Mouse (Mus musculus) ES-Bruce4 (cell line): ENCODE measurements around the gene Tmem132d.

Experiments used
- CTCF ChIP-seq: IDR thresholded peaks from one replicate; pipeline ENCODE4 v1.8.1; 2011; ENCODE audit warnings: low read depth, low read length
- EP300 ChIP-seq: IDR thresholded peaks from 2 replicates; pipeline ENCODE4 v1.6.1; 2011; ENCODE audit warnings: low read depth, low read length; ENCODE audit not compliant: insufficient read depth
- POLR2A ChIP-seq: IDR thresholded peaks from one replicate; pipeline ENCODE4 v1.8.1; 2011; ENCODE audit warnings: low read length; ENCODE audit not compliant: insufficient read depth

DNA sequence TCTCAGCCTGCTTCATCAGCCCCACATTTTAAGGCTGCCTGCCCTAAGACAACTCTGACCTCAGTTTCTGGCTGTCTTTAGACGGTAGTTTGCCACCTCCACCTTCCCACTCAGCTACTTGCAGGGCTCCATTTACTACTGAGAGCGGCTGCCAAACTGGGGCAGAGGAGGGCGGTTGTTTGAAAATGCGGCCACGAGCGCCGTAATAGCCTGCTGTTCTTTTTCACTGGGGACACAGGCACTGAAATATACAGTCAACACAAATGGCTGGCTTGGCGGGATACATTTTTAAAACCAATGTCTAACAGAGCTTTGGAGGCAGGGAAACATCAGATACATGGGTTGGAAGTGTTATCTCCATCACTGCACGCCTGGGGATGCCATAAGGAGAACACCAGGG, 428.2 kb downstream of the Tmem132d start:
- TF ChIP-seq CTCF = no peak
- no peak for TF ChIP-seq POLR2A
- no peak for TF ChIP-seq EP300
